Mouse (Mus musculus): ENCODE measurements at regions not wholly inside any gene's neighbourhood (a gene's known extent, or its start where the extent isn't known, plus 50 kb on each side); places are given as distances from the start of the nearest gene placed in this dataset.

GRCm38 (mm10) chr13:15078635-15079094, 384.4 kb upstream of the Gli3 start:
- Histone ChIP-seq H3K4me3 (ENCODE audit: low read length) (no peak overlapping the region), H3K27me3 (replicated peaks; ENCODE audit: control insufficient read depth, insufficient read depth, low read length) (no peaks in the 10 kb centered on the region), H3K9ac (ENCODE audit: low read depth, low read length) (no peak overlapping the region), H3K4me2 (ENCODE audit: low read depth, low read length) (no peak overlapping the region), H3K4me1 (ENCODE audit: control insufficient read depth, insufficient read depth, low read length) (no peaks in the 10 kb centered on the region; the same call in 1 of the 2 replicates), H3K9me3 (ENCODE audit: control insufficient read depth, low read length) (no peaks in the 10 kb centered on the region), H3K36me3 (ENCODE audit: control insufficient read depth, insufficient read depth, low read length) (no peaks in the 10 kb centered on the region), H3K27ac (ENCODE audit: low read length) (peak overlapping the region; percentile 57)
- peak; percentile 66; the same call in 1 of the 2 replicates for ATAC-seq
- 40% methylated on average over 2 of the region's 2 CpGs for WGBS

DNA sequence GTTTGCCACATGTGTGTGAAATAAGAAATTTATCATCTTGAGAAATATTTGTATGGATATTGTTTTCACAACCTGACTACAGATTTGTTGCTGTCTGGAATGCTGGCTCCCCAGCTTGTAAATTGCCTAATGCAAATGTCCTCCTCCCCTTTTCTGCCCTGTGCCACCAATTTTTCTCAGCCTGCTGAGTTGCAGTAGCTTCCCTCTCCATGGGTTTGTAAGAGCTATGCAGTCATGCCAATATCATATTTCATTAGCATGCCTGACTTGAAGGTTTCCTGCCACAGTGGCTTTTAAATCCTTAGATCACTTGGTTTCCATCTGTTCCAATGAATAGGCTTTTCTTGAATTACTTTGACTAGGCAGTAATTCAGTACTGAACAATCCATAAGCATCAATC, 383.9 kb upstream of the Gli3 start:
- no peak overlapping the region for H3K9ac ChIP-seq (ENCODE audit: low read depth, low read length)
- no peaks in the 10 kb centered on the region for H3K36me3 ChIP-seq (ENCODE audit: control insufficient read depth, insufficient read depth, low read length)
- H3K27ac ChIP-seq (ENCODE audit: low read length): no peak overlapping the region; the same call in 1 of the 2 replicates
- no peaks in the 10 kb centered on the region for H3K27me3 ChIP-seq (replicated peaks; ENCODE audit: control insufficient read depth, insufficient read depth, low read length)
- H3K4me1 ChIP-seq (ENCODE audit: control insufficient read depth, insufficient read depth, low read length): no peaks in the 10 kb centered on the region; the same call in 1 of the 2 replicates
- no peak overlapping the region for H3K4me3 ChIP-seq (ENCODE audit: low read length)
- H3K4me2 ChIP-seq (ENCODE audit: low read depth, low read length): no peak overlapping the region
- no peak for ATAC-seq
- no peaks in the 10 kb centered on the region for H3K9me3 ChIP-seq (ENCODE audit: control insufficient read depth, low read length)

GRCm38 (mm10) chr13:15082255-15082932, 380.6 kb upstream of the Gli3 start:
- Histone ChIP-seq H3K4me1 (ENCODE audit: control insufficient read depth, insufficient read depth, low read length) (no peaks in the 10 kb centered on the region; the same call in 1 of the 2 replicates), H3K27me3 (replicated peaks; ENCODE audit: control insufficient read depth, insufficient read depth, low read length) (no peaks in the 10 kb centered on the region), H3K4me2 (ENCODE audit: low read depth, low read length) (no peak overlapping the region), H3K9ac (ENCODE audit: low read depth, low read length) (no peak overlapping the region), H3K36me3 (ENCODE audit: control insufficient read depth, insufficient read depth, low read length) (no peaks in the 10 kb centered on the region), H3K9me3 (ENCODE audit: control insufficient read depth, low read length) (no peaks in the 10 kb centered on the region), H3K4me3 (ENCODE audit: low read length) (no peak overlapping the region), H3K27ac (ENCODE audit: low read length) (no peak overlapping the region)
- WGBS: 54% methylated on average over 2 of the region's 2 CpGs
- ATAC-seq: no peak

DNA sequence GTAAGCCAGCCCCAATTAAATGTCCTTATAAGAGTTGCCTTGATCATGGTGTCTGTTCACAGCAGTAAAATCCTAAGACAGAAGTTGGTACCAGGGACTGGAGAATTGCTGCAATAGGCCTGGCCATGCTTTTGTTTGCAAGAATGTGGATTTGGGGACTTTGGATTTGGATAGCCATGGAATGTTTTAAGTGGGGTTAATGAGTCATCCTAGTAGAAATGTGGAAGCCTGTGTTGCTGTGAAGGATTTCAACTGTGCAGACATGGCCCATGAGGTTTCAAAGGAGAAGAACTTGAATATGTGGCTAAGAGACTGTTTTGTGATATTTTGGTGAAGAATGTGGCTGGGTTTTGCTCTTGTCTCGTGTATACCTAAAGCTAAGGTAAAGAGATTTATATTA, 368.2 kb upstream of the Gli3 start:
- Histone ChIP-seq H3K4me3 (ENCODE audit: low read length) (no peak overlapping the region), H3K4me2 (ENCODE audit: low read depth, low read length) (no peak overlapping the region), H3K27me3 (replicated peaks; ENCODE audit: control insufficient read depth, insufficient read depth, low read length) (no peaks in the 10 kb centered on the region), H3K4me1 (ENCODE audit: control insufficient read depth, insufficient read depth, low read length) (no peaks in the 10 kb centered on the region), H3K27ac (ENCODE audit: low read length) (no peak overlapping the region), H3K9ac (ENCODE audit: low read depth, low read length) (no peak overlapping the region), H3K9me3 (ENCODE audit: control insufficient read depth, low read length) (no peaks in the 10 kb centered on the region), H3K36me3 (ENCODE audit: control insufficient read depth, insufficient read depth, low read length) (no peaks in the 10 kb centered on the region)
- no peak for ATAC-seq
- 76% methylated on average over 1 of the region's 1 CpGs for WGBS

GRCm38 (mm10) chr13:15107753-15108305, 355.2 kb upstream of the Gli3 start:
- no peak overlapping the region for H3K9ac ChIP-seq (ENCODE audit: low read depth, low read length)
- H3K36me3 ChIP-seq (ENCODE audit: control insufficient read depth, insufficient read depth, low read length): no peaks in the 10 kb centered on the region
- ATAC-seq: no peak
- 19% methylated on average over 6 of the region's 6 CpGs for WGBS
- no peaks in the 10 kb centered on the region for H3K4me1 ChIP-seq (ENCODE audit: control insufficient read depth, insufficient read depth, low read length)
- no peaks in the 10 kb centered on the region for H3K27me3 ChIP-seq (replicated peaks; ENCODE audit: control insufficient read depth, insufficient read depth, low read length)
- H3K9me3 ChIP-seq (ENCODE audit: control insufficient read depth, low read length): no peaks in the 10 kb centered on the region
- no peak overlapping the region for H3K4me3 ChIP-seq (ENCODE audit: low read length)
- H3K4me2 ChIP-seq (ENCODE audit: low read depth, low read length): no peak overlapping the region
- peak overlapping the region; percentile 66 for H3K27ac ChIP-seq (ENCODE audit: low read length)

- H3K27ac ChIP-seq (ENCODE audit: low read length): no peak overlapping the region
- no peak overlapping the region for H3K9ac ChIP-seq (ENCODE audit: low read depth, low read length)
- no peak overlapping the region for H3K4me3 ChIP-seq (ENCODE audit: low read length)
- 68% methylated on average over 7 of the region's 7 CpGs for WGBS
- no peak for ATAC-seq
- H3K36me3 ChIP-seq (ENCODE audit: control insufficient read depth, insufficient read depth, low read length): no peaks in the 10 kb centered on the region
- H3K4me2 ChIP-seq (ENCODE audit: low read depth, low read length): no peak overlapping the region
- no peaks in the 10 kb centered on the region for H3K4me1 ChIP-seq (ENCODE audit: control insufficient read depth, insufficient read depth, low read length)
- H3K9me3 ChIP-seq (ENCODE audit: control insufficient read depth, low read length): no peaks in the 10 kb centered on the region
- H3K27me3 ChIP-seq (replicated peaks; ENCODE audit: control insufficient read depth, insufficient read depth, low read length): no peaks in the 10 kb centered on the region
These were observed 349.7 kb upstream of the Gli3 start for GRCm38 (mm10) chr13:15113383-15113782.

GRCm38 (mm10) chr13:15130249-15130648, 332.8 kb upstream of the Gli3 start:
- H3K27me3 ChIP-seq (replicated peaks; ENCODE audit: control insufficient read depth, insufficient read depth, low read length): no peaks in the 10 kb centered on the region
- no peak overlapping the region for H3K9ac ChIP-seq (ENCODE audit: low read depth, low read length)
- H3K9me3 ChIP-seq (ENCODE audit: control insufficient read depth, low read length): no peaks in the 10 kb centered on the region
- H3K27ac ChIP-seq (ENCODE audit: low read length): no peak overlapping the region
- H3K4me3 ChIP-seq (ENCODE audit: low read length): no peak overlapping the region
- WGBS: 28% methylated on average over 2 of the region's 2 CpGs
- H3K4me2 ChIP-seq (ENCODE audit: low read depth, low read length): no peak overlapping the region
- peaks cover 5% of the 10 kb centered on the region; the same call in 1 of the 2 replicates for H3K4me1 ChIP-seq (ENCODE audit: control insufficient read depth, insufficient read depth, low read length)
- ATAC-seq: peak; percentile 90
- H3K36me3 ChIP-seq (ENCODE audit: control insufficient read depth, insufficient read depth, low read length): no peaks in the 10 kb centered on the region

GRCm38 (mm10) chr13:15146167-15146566, 316.9 kb upstream of the Gli3 start:
- no peak overlapping the region for H3K4me3 ChIP-seq (ENCODE audit: low read length)
- H3K9me3 ChIP-seq (ENCODE audit: control insufficient read depth, low read length): no peaks in the 10 kb centered on the region
- H3K27ac ChIP-seq (ENCODE audit: low read length): no peak overlapping the region
- H3K4me2 ChIP-seq (ENCODE audit: low read depth, low read length): no peak overlapping the region
- no peaks in the 10 kb centered on the region for H3K27me3 ChIP-seq (replicated peaks; ENCODE audit: control insufficient read depth, insufficient read depth, low read length)
- ATAC-seq: no peak
- WGBS: 57% methylated on average over 6 of the region's 6 CpGs
- no peak overlapping the region for H3K9ac ChIP-seq (ENCODE audit: low read depth, low read length)
- H3K36me3 ChIP-seq (ENCODE audit: control insufficient read depth, insufficient read depth, low read length): no peaks in the 10 kb centered on the region
- H3K4me1 ChIP-seq (ENCODE audit: control insufficient read depth, insufficient read depth, low read length): no peaks in the 10 kb centered on the region

DNA sequence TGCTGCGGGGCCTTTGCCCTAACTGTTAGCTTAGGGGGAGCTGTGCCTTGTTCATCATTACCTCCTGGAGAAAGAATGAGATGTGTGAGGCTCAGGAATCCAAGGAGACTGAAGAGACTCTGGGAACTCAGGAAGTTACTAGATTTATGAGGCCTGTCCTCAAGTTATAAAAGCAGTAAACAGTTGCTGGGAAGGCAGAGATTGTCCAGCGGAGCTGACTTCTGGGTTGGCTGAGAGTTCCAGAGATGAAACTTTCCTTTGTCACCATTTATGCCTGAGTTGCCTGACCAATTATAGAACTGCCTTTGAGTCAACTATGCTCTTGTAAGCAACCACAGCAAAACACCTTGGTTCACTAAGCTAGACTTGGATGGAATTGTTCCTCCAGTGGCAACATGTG, 282.1 kb upstream of the Gli3 start:
- no peak overlapping the region for H3K9ac ChIP-seq (ENCODE audit: low read depth, low read length)
- ATAC-seq: no peak
- WGBS: 13% methylated on average over 2 of the region's 2 CpGs
- no peak overlapping the region for H3K4me2 ChIP-seq (ENCODE audit: low read depth, low read length)
- H3K4me3 ChIP-seq (ENCODE audit: low read length): no peak overlapping the region
- H3K4me1 ChIP-seq (ENCODE audit: control insufficient read depth, insufficient read depth, low read length): peaks cover 9% of the 10 kb centered on the region
- H3K27ac ChIP-seq (ENCODE audit: low read length): no peak overlapping the region
- no peaks in the 10 kb centered on the region for H3K27me3 ChIP-seq (replicated peaks; ENCODE audit: control insufficient read depth, insufficient read depth, low read length)
- H3K9me3 ChIP-seq (ENCODE audit: control insufficient read depth, low read length): no peaks in the 10 kb centered on the region
- no peaks in the 10 kb centered on the region for H3K36me3 ChIP-seq (ENCODE audit: control insufficient read depth, insufficient read depth, low read length)

Data from intestine, embryonic 16.5 days (tissue).